Comparison of ENCODE assay signal across 9 mouse cellular contexts in genomic region chr6:18639712-18640383, GRCm38 (mm10).
DNase-seq lines count a peak whose midpoint lies in the region; TF ChIP-seq lines count a peak whose summit lies in the region.
"Had no signal": no experiment of that assay in that cellular context is flagged by ENCODE, and none has a peak within 500 bp of the region (broad histone marks: within the 10 kb centered on the region; RNA-seq: fewer than 3 reads in every experiment).

No protein-coding gene starts in this region.

- no peaks in the 10 kb centered on the region for H3K27me3 ChIP-seq in CH12.LX (replicated peaks)
- H3K27me3 ChIP-seq in heart, adult 2 months (ENCODE audit: control insufficient read depth, insufficient read depth, low read length), result no peaks in the 10 kb centered on the region
- H3K27me3 ChIP-seq: limb, embryonic 13.5 days had no signal

- intact Hi-C loops in heart, adult 2 months (cut with DNase I), result no loop called here
- intact Hi-C loops in gastrocnemius, adult 2 months (cut with DNase I), result no loop called here

- no peaks in the 10 kb centered on the region for H3K79me2 ChIP-seq in CH12.LX (replicated peaks; ENCODE audit: control insufficient read depth, extremely low read depth, insufficient read depth, poor library complexity, severe bottlenecking)
- no peaks in the 10 kb centered on the region for H3K79me2 ChIP-seq in heart, adult 2 months (replicated peaks; ENCODE audit: control insufficient read depth, insufficient read depth, low read length)

- in situ Hi-C loops in CH12.LX (cut with MboI; ENCODE audit: low pct_ligation_motif_present, low pct_unique_long_range_greater_than_20kb, low sequenced_read_pairs), result no loop called here

- H3K4me2 ChIP-seq in CH12.LX (ENCODE audit: insufficient read depth, low read depth, poor library complexity, severe bottlenecking), result no peak overlapping the region
- H3K4me2 ChIP-seq: limb, embryonic 13.5 days had no signal

- TF ChIP-seq EP300 in CH12.LX (IDR thresholded peaks at IDR 0.05; ENCODE audit: low read length), result no peak
- no peak for TF ChIP-seq EP300 in heart, adult 2 months (IDR thresholded peaks at IDR 0.05; ENCODE audit: insufficient read depth, low read depth, low read length)

- H3K27ac ChIP-seq in CH12.LX (ENCODE audit: insufficient read depth, low read depth), result no peak overlapping the region
- no peak overlapping the region for H3K27ac ChIP-seq in heart, adult 2 months
- no peak overlapping the region for H3K27ac ChIP-seq in gastrocnemius, adult 2 months
- H3K27ac ChIP-seq: limb, embryonic 13.5 days had no signal

- no peaks in the 10 kb centered on the region for H3K9me3 ChIP-seq in CH12.LX (replicated peaks; ENCODE audit: low read length)

- no peak overlapping the region for H3K9ac ChIP-seq in CH12.LX (ENCODE audit: insufficient read depth, low read depth)
- H3K9ac ChIP-seq in heart, adult 2 months (ENCODE audit: low read depth, low read length), result no peak overlapping the region
- H3K9ac ChIP-seq: limb, embryonic 13.5 days had no signal

- H3K4me3 ChIP-seq in CH12.LX (replicated peaks in 1 of 3; ENCODE audit: low read depth in 2 of 3, low read length in 2 of 3, poor library complexity in 1 of 3), result no peak overlapping the region
- no peak overlapping the region for H3K4me3 ChIP-seq in heart, adult 2 months
- H3K4me3 ChIP-seq in gastrocnemius, adult 2 months, result no peak overlapping the region
- H3K4me3 ChIP-seq: limb, embryonic 13.5 days had no signal

- no peak for TF ChIP-seq POLR2A in CH12.LX (IDR thresholded peaks at IDR 0.05; ENCODE audit: low read depth, low read length)
- TF ChIP-seq POLR2A in heart, adult 2 months (IDR thresholded peaks at IDR 0.05; ENCODE audit: insufficient read depth, low read depth, low read length), result no peak

- peak; percentile 27 for DNase-seq in 3T3-L1 (ENCODE audit: low read depth, low spot score)
- DNase-seq in CH12.LX (ENCODE audit: extremely low read depth), result peak; percentile 4
- DNase-seq in cerebellum, postnatal 14 days, result peak; percentile 44 to 63
- DNase-seq in layer of hippocampus, postnatal 10 days (ENCODE audit: low spot score in 2 of 2), result peak; percentile 10 to 28
- DNase-seq in heart, adult 2 months, result no peak
- no peak for DNase-seq in gastrocnemius, adult 2 months
- no peak for DNase-seq in MN1 (ENCODE audit: low spot score)
- DNase-seq: heart, adult 18-20 months had no signal

- no peaks in the 10 kb centered on the region for H3K36me3 ChIP-seq in CH12.LX (replicated peaks in 1 of 2; ENCODE audit: control insufficient read depth in 1 of 2, insufficient read depth in 1 of 2, low read length in 1 of 2)
- no peaks in the 10 kb centered on the region for H3K36me3 ChIP-seq in heart, adult 2 months (ENCODE audit: control insufficient read depth, insufficient read depth, low read length)
- H3K36me3 ChIP-seq: limb, embryonic 13.5 days had no signal

- dilution Hi-C loops in CH12.LX (cut with MboI; ENCODE audit: extremely low pct_ligation_motif_present, extremely low pct_unique_long_range_greater_than_20kb, low sequenced_read_pairs), result no loop called here

- peaks cover 2 to 13% of the 10 kb centered on the region in 2 experiments; a peak in 3 of 4 replicates for H3K4me1 ChIP-seq in CH12.LX (ENCODE audit: control insufficient read depth in 1 of 2, insufficient read depth in 2 of 2)
- no peaks in the 10 kb centered on the region for H3K4me1 ChIP-seq in heart, adult 2 months (ENCODE audit: control insufficient read depth, insufficient read depth, low read length)
- H3K4me1 ChIP-seq: limb, embryonic 13.5 days had no signal

- no peak for TF ChIP-seq RAD21 in CH12.LX (IDR thresholded peaks at IDR 0.05; ENCODE audit: low read depth, low read length)

- 34% methylated on average over 3 of the region's 3 CpGs for WGBS in heart, adult 2 months

- no peak for TF ChIP-seq CTCF in CH12.LX (conservative IDR thresholded peaks at IDR 0.05 in 1 of 2, IDR thresholded peaks at IDR 0.05 in 1 of 2; ENCODE audit: low read depth in 2 of 2, low read length in 2 of 2)
- TF ChIP-seq CTCF in heart, adult 2 months (IDR thresholded peaks at IDR 0.05), result no peak
- TF ChIP-seq CTCF in gastrocnemius, adult 2 months (IDR thresholded peaks at IDR 0.05), result no peak

TF ChIP-seq in CH12.LX, 34 proteins besides CTCF, POLR2A, EP300 and RAD21:
- TF ChIP-seq HCFC1 (IDR thresholded peaks at IDR 0.05; ENCODE audit: low read depth, low read length), result no peak
- no peak for TF ChIP-seq SMC3 (IDR thresholded peaks at IDR 0.05; ENCODE audit: low read depth, low read length)
- no peak for TF ChIP-seq ETS1 (conservative IDR thresholded peaks at IDR 0.05; ENCODE audit: low read depth, low read length)
- TF ChIP-seq TCF12 (IDR thresholded peaks at IDR 0.05; ENCODE audit: low read depth, low read length), result no peak
- TF ChIP-seq KAT2A (IDR thresholded peaks at IDR 0.05; ENCODE audit: insufficient replicate concordance, low read length), result no peak
- TF ChIP-seq USF1 (IDR thresholded peaks at IDR 0.05; ENCODE audit: low read depth, low read length), result no peak
- TF ChIP-seq ZC3H11A (IDR thresholded peaks at IDR 0.05; ENCODE audit: low read depth, low read length), result no peak
- no peak for TF ChIP-seq TBP (conservative IDR thresholded peaks at IDR 0.05; ENCODE audit: low read depth, low read length)

Comparison
In these comparisons a context has a peak if more than half of its experiments do, and no peak if none do; other contexts are left out.
1. DNase-seq: peak in 3T3-L1 (single experiment), CH12.LX (single experiment), cerebellum, postnatal 14 days (2 of 2) and layer of hippocampus, postnatal 10 days (2 of 2); none in heart, adult 2 months (0 of 2), gastrocnemius, adult 2 months (single experiment) and MN1 (single experiment).